Mouse (Mus musculus): ENCODE data around the gene Scrn2. TPM values are rescaled to one million over a fixed set of nuclear protein-coding genes. Genes with fewer than 3 reads are reported as not detected.

The Scrn2 gene
- polyA plus RNA-seq, 1 experiment from 2014 or later: 0.57 TPM

GRCm38 (mm10) chr11:97050944-97051586 lies 21.3 kb downstream of the Scrn2 start:
- peak overlapping the region; percentile 60 for H3K27ac ChIP-seq
- H3K4me3 ChIP-seq (ENCODE audit: inconsistent target): peak overlapping the region; percentile 98
- H3K79me2 ChIP-seq (ENCODE audit: inconsistent target): peaks cover 15% of the 10 kb centered on the region; the same call in 1 of the 2 replicates
- WGBS (ENCODE audit: missing documents): 16% methylated on average over 13 of the region's 13 CpGs
- H3K36me3 ChIP-seq (ENCODE audit: inconsistent target): peaks cover 35% of the 10 kb centered on the region

- 36% methylated on average over 11 of the region's 11 CpGs for WGBS (ENCODE audit: missing documents)
- peaks cover 37% of the 10 kb centered on the region for H3K36me3 ChIP-seq (ENCODE audit: inconsistent target)
- H3K4me3 ChIP-seq (ENCODE audit: inconsistent target): peak overlapping the region; percentile 98; the same call in 1 of the 2 replicates
- H3K79me2 ChIP-seq (ENCODE audit: inconsistent target): peaks cover 15% of the 10 kb centered on the region; the same call in 1 of the 2 replicates
- no peak overlapping the region for H3K27ac ChIP-seq
These were observed 22.5 kb downstream of the Scrn2 start for GRCm38 (mm10) chr11:97052219-97052646.

DNA sequence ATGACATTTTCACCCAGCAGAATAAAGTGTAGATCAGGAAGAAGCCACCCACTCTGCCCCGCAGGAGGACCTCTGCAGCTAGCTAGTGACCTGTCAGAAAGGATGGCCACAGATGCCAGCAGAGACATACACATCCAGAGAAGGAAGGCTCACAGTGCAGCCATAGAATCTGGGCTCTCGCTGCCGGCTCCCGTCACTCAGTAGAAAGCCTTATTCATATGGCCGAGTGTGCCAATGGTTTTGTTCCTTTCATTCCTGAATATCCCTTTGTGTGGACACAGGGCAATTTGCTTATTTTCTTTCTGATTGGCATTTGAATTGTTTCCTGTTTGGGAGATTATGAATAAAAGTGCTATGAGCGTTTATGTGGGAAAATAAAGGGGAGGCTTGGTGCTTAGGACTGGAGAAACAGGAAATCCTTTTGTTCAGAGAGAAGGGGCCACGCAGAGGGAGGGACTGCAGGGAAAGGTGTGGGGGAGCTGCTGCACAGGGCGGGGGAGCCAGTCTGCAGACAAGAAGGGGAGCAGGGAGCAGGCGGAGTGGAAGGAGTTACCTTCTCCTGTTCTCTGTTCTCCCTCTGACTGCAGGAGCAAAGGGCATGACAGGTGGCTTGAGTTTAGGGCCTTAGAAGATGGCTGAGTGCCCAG lies 33.7 kb downstream of the Scrn2 start:
- no peak overlapping the region for H3K4me3 ChIP-seq (ENCODE audit: inconsistent target)
- H3K79me2 ChIP-seq (ENCODE audit: inconsistent target): no peaks in the 10 kb centered on the region
- 71% methylated on average over 9 of the region's 9 CpGs for WGBS (ENCODE audit: missing documents)
- peaks cover 65% of the 10 kb centered on the region for H3K36me3 ChIP-seq (ENCODE audit: inconsistent target)
- H3K27ac ChIP-seq: no peak overlapping the region

DNA sequence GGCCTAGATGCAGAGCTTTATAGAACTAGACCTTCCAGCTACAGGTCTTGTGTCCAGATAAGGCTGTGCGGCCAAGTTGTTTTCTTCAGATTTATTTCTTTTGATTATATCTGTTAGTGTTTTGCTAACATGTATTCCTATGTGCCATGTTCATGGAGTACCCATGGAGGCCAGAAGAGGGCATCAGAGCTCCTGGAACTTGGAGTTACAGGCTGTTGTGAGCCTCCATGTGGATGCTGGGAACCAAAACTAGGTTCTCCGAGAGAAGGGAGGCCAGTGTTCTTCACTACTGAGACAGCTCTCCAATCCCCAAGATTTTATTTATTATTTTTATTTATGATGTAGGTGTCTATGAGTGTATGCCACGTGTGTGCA lies 34.2 kb downstream of the Scrn2 start:
- no peak overlapping the region for H3K27ac ChIP-seq
- WGBS (ENCODE audit: missing documents): 98% methylated on average over 3 of the region's 3 CpGs
- peaks cover 64% of the 10 kb centered on the region for H3K36me3 ChIP-seq (ENCODE audit: inconsistent target)

GRCm38 (mm10) chr11:97065538-97066295 lies 36.0 kb downstream of the Scrn2 start:
- Histone ChIP-seq H3K36me3 (ENCODE audit: inconsistent target) (peaks cover 47% of the 10 kb centered on the region), H3K79me2 (ENCODE audit: inconsistent target) (no peaks in the 10 kb centered on the region), H3K4me3 (ENCODE audit: inconsistent target) (no peak overlapping the region), H3K27ac (no peak overlapping the region)
- 89% methylated on average over 12 of the region's 12 CpGs for WGBS (ENCODE audit: missing documents)

More for the DNA sequence above, 34.2 kb downstream of the Scrn2 start:
- Histone ChIP-seq H3K4me3 (ENCODE audit: inconsistent target) (no peak overlapping the region), H3K79me2 (ENCODE audit: inconsistent target) (no peaks in the 10 kb centered on the region)

DNA sequence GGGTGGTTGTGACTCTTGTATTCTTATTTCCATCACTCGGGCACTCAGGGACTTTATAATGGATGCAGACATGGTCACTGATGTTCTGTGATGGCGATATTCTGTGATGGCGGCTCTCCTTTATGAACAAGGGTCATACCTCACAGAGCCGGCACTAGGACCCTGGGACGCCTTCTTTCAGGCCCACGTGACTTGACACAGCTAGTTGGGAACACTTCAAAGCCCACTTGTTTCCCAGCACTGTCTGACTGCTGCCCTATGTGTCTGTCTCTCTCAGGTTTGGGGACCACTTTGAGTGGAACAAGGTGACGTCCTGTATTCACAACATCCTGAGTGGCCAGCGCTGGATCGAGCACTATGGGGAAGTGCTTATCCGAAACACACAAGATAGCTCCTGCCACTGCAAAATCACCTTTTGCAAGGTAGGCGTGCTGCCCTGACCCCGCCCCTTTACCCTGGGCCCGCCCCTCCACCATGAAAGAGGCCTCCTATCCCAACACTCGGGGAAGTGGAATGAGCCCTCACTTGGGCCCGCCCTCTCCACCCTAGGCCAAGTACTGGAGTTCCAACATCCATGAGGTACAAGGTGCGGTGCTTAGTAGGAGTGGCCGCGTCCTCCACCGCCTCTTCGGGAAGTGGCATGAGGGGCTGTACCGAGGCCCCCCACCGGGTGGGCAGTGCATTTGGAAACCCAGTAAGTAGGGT lies 37.1 kb downstream of the Scrn2 start:
- Histone ChIP-seq H3K27ac (no peak overlapping the region), H3K36me3 (ENCODE audit: inconsistent target) (peaks cover 36% of the 10 kb centered on the region), H3K4me3 (ENCODE audit: inconsistent target) (no peak overlapping the region), H3K79me2 (ENCODE audit: inconsistent target) (no peaks in the 10 kb centered on the region)
- 94% methylated on average over 22 of the region's 22 CpGs for WGBS (ENCODE audit: missing documents)

- Histone ChIP-seq H3K36me3 (ENCODE audit: inconsistent target) (peaks cover 36% of the 10 kb centered on the region), H3K79me2 (ENCODE audit: inconsistent target) (no peaks in the 10 kb centered on the region), H3K27ac (no peak overlapping the region), H3K4me3 (ENCODE audit: inconsistent target) (no peak overlapping the region)
- 94% methylated on average over 1 of the region's 1 CpGs for WGBS (ENCODE audit: missing documents)
These were observed 39.6 kb downstream of the Scrn2 start for GRCm38 (mm10) chr11:97069333-97069732.

- Histone ChIP-seq H3K36me3 (ENCODE audit: inconsistent target) (peaks cover 36% of the 10 kb centered on the region), H3K4me3 (ENCODE audit: inconsistent target) (no peak overlapping the region), H3K79me2 (ENCODE audit: inconsistent target) (no peaks in the 10 kb centered on the region), H3K27ac (no peak overlapping the region)
- WGBS (ENCODE audit: missing documents): 91% methylated on average over 2 of the region's 2 CpGs
These were observed 40.0 kb downstream of the Scrn2 start for GRCm38 (mm10) chr11:97069770-97070169.

DNA sequence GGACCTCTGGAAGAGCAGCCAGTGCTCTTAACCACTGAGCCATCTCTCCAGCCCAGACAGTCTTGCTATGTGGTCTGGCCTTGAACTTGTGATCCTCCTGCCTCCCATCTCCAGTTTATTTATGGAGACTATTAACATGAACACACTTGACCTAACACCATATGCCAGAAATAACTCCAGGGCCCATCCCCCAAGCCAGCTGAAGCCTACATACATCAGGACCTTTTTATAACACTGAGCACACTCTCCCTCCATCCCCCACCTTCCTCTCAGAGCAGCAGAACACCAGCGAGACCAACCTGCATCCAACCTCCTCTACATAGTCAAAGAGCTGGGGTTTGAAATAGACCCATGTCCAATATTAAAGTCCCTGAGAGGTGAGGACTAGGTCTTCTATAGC lies 41.4 kb downstream of the Scrn2 start:
- 100% methylated on average over 1 of the region's 1 CpGs for WGBS (ENCODE audit: missing documents)

GRCm38 (mm10) chr11:97072533-97072932 lies 42.8 kb downstream of the Scrn2 start:
- Histone ChIP-seq H3K4me3 (ENCODE audit: inconsistent target) (no peak overlapping the region), H3K36me3 (ENCODE audit: inconsistent target) (peaks cover 12% of the 10 kb centered on the region), H3K79me2 (ENCODE audit: inconsistent target) (no peaks in the 10 kb centered on the region), H3K27ac (no peak overlapping the region)
- 38% methylated on average over 2 of the region's 3 CpGs for WGBS (ENCODE audit: missing documents)

More for the DNA sequence above, 41.4 kb downstream of the Scrn2 start:
- Histone ChIP-seq H3K36me3 (ENCODE audit: inconsistent target) (peaks cover 25% of the 10 kb centered on the region), H3K27ac (no peak overlapping the region), H3K79me2 (ENCODE audit: inconsistent target) (no peaks in the 10 kb centered on the region), H3K4me3 (ENCODE audit: inconsistent target) (no peak overlapping the region)

DNA sequence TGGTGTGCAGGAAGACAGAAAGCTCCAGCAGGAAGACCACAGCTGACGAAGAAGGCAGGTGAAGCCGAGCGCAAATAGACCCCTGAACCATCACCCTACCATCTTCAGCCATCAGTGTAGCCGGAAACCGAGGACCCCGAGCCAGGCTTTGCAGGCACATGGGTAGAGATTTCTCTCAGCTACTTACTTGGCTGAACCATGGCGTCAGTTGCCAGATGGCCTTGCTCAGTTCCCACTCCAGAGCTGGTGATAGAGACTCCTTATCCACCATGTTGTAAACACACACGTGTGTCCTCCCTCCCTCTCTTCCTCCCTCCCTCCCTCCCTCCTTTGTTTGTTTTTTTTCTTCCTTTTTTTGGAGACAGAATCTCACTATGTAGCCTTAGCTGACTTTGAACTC lies 44.5 kb downstream of the Scrn2 start:
- Histone ChIP-seq H3K4me3 (ENCODE audit: inconsistent target) (no peak overlapping the region), H3K27ac (no peak overlapping the region), H3K79me2 (ENCODE audit: inconsistent target) (no peaks in the 10 kb centered on the region), H3K36me3 (ENCODE audit: inconsistent target) (no peaks in the 10 kb centered on the region)
- 89% methylated on average over 7 of the region's 8 CpGs for WGBS (ENCODE audit: missing documents)

GRCm38 (mm10) chr11:97078751-97079150 lies 49.0 kb downstream of the Scrn2 start:
- 69% methylated on average over 4 of the region's 4 CpGs for WGBS (ENCODE audit: missing documents)

GRCm38 (mm10) chr11:97080291-97080690 lies 50.6 kb downstream of the Scrn2 start:
- no peak overlapping the region for H3K4me3 ChIP-seq (ENCODE audit: inconsistent target)
- H3K79me2 ChIP-seq (ENCODE audit: inconsistent target): no peaks in the 10 kb centered on the region
- H3K36me3 ChIP-seq (ENCODE audit: inconsistent target): no peaks in the 10 kb centered on the region
- 78% methylated on average over 9 of the region's 9 CpGs for WGBS (ENCODE audit: missing documents)
- no peak overlapping the region for H3K27ac ChIP-seq

More at GRCm38 (mm10) chr11:97078751-97079150, 49.0 kb downstream of the Scrn2 start:
- Histone ChIP-seq H3K27ac (no peak overlapping the region), H3K36me3 (ENCODE audit: inconsistent target) (no peaks in the 10 kb centered on the region), H3K79me2 (ENCODE audit: inconsistent target) (no peaks in the 10 kb centered on the region), H3K4me3 (ENCODE audit: inconsistent target) (no peak overlapping the region)

GRCm38 (mm10) chr11:97082977-97083376 lies 53.2 kb downstream of the Scrn2 start:
- Histone ChIP-seq H3K79me2 (ENCODE audit: inconsistent target) (no peaks in the 10 kb centered on the region), H3K36me3 (ENCODE audit: inconsistent target) (no peaks in the 10 kb centered on the region), H3K4me3 (ENCODE audit: inconsistent target) (no peak overlapping the region), H3K27ac (no peak overlapping the region)
- WGBS (ENCODE audit: missing documents): 31% methylated on average over 11 of the region's 11 CpGs

Data from macrophage (primary cell).